Mouse (Mus musculus) MEL (cell line): ENCODE data around the gene Magel2. TPM values are rescaled to one million over a fixed set of nuclear protein-coding genes. Genes with fewer than 3 reads are reported as not detected.

Source experiments
- DNase-seq: peaks from one replicate; pipeline ENCODE4 v3.0.0; 2011; ENCODE audit warnings: low read depth, low spot score
- H3K27ac ChIP-seq: 2 replicates; pipeline ENCODE4 v1.5.1; 2012; ENCODE audit warnings: low read depth, mild to moderate bottlenecking, control low read depth, low read length, moderate library complexity; ENCODE audit not compliant: control insufficient read depth
- H3K27me3 ChIP-seq, 2 experiments: fragments of 150-350 bp in 1 of 2; sonication (generic) in 1 of 2; 2 replicates each; pipeline ENCODE4 v1.6.1; 2012; ENCODE audit warnings: low read length in 2 of 2, mild to moderate bottlenecking in 2 of 2, improper control_type of control experiment in 1 of 2, moderate library complexity in 1 of 2; ENCODE audit not compliant: insufficient read depth in 2 of 2, control insufficient read depth in 1 of 2
- H3K36me3 ChIP-seq, 2 experiments: 2 replicates each; pipeline ENCODE4 v1.6.1; 2012 to 2014; ENCODE audit warnings: low read length in 2 of 2, improper control_type of control experiment in 1 of 2, inconsistent platforms in 1 of 2, mild to moderate bottlenecking in 1 of 2; ENCODE audit not compliant: insufficient read depth in 2 of 2, control insufficient read depth in 1 of 2
- H3K4me1 ChIP-seq, 2 experiments: fragments of 150-350 bp in 1 of 2; sonication (generic) in 1 of 2; 2 replicates each; pipeline ENCODE4 v1.6.1; 2012; ENCODE audit warnings: low read length in 2 of 2, improper control_type of control experiment in 1 of 2, mild to moderate bottlenecking in 1 of 2; ENCODE audit not compliant: insufficient read depth in 2 of 2, control insufficient read depth in 1 of 2
- H3K4me3 ChIP-seq, 2 experiments: fragments of 150-350 bp in 1 of 2; sonication (generic) in 1 of 2; 2 replicates each; pipeline ENCODE4 v1.5.1; 2012; ENCODE audit warnings: low read depth in 2 of 2, low read length in 2 of 2, mild to moderate bottlenecking in 2 of 2, moderate library complexity in 2 of 2, control low read depth in 1 of 2, improper control_type of control experiment in 1 of 2; ENCODE audit not compliant: control insufficient read depth in 1 of 2, insufficient read depth in 1 of 2
- H3K79me2 ChIP-seq: 2 replicates; pipeline ENCODE4 v1.6.1; 2012; ENCODE audit warnings: mild to moderate bottlenecking, low read length, moderate library complexity; ENCODE audit not compliant: control insufficient read depth, poor library complexity, insufficient read depth
- H3K9ac ChIP-seq: 2 replicates; pipeline ENCODE4 v1.6.1; 2012; ENCODE audit warnings: low read depth, mild to moderate bottlenecking, control low read depth, low read length, moderate library complexity; ENCODE audit not compliant: control insufficient read depth, poor library complexity, severe bottlenecking
- H3K9me3 ChIP-seq: fragments of 150-350 bp; sonication (generic); replicated peaks from 2 replicates; pipeline ENCODE4 v1.6.1; 2012; ENCODE audit warnings: mild to moderate bottlenecking, low read length, improper control_type of control experiment, moderate library complexity; ENCODE audit not compliant: insufficient read depth
- BHLHE40 ChIP-seq: IDR thresholded peaks from 2 replicates; pipeline ENCODE4 v1.6.1; 2012; ENCODE audit warnings: low read depth, mild to moderate bottlenecking, inconsistent platforms, low read length, improper control_type of control experiment, borderline replicate concordance
- CTCF ChIP-seq, 3 experiments: IDR thresholded peaks in 2 of 3; conservative IDR thresholded peaks in 1 of 3; 2 replicates each; pipeline ENCODE4 v1.5.1; 2011 to 2012; ENCODE audit warnings: low read length in 3 of 3, low read depth in 2 of 3, mild to moderate bottlenecking in 2 of 3, improper control_type of control experiment in 1 of 3, inconsistent platforms in 1 of 3, mixed read lengths in 1 of 3, moderate library complexity in 1 of 3; ENCODE audit not compliant: control insufficient read depth in 1 of 3, insufficient read depth in 1 of 3, poor library complexity in 1 of 3, severe bottlenecking in 1 of 3
- E2F4 ChIP-seq: IDR thresholded peaks from 2 replicates; pipeline ENCODE4 v1.6.1; 2011; ENCODE audit warnings: low read depth, low read length, improper control_type of control experiment, borderline replicate concordance
- ELF1 ChIP-seq: IDR thresholded peaks from 2 replicates; pipeline ENCODE4 v1.6.1; 2014; ENCODE audit warnings: low read depth, mild to moderate bottlenecking, inconsistent platforms, low read length, improper control_type of control experiment, moderate library complexity
- GABPA ChIP-seq: IDR thresholded peaks from 2 replicates; pipeline ENCODE4 v1.6.1; 2012; ENCODE audit warnings: low read depth, mild to moderate bottlenecking, inconsistent platforms, low read length, improper control_type of control experiment, moderate library complexity
- KAT2A ChIP-seq: conservative IDR thresholded peaks from 2 replicates; pipeline ENCODE4 v1.6.1; 2012; ENCODE audit warnings: low read depth, low read length, improper control_type of control experiment, inconsistent platforms
- MAFK ChIP-seq: IDR thresholded peaks from 2 replicates; pipeline ENCODE4 v1.6.1; 2011; ENCODE audit warnings: low read depth, mild to moderate bottlenecking, low read length, improper control_type of control experiment, borderline replicate concordance
- MEF2A ChIP-seq: IDR thresholded peaks from 2 replicates; pipeline ENCODE4 v1.6.1; 2014; ENCODE audit warnings: low read depth, mild to moderate bottlenecking, inconsistent platforms, low read length, improper control_type of control experiment; ENCODE audit not compliant: poor library complexity, insufficient replicate concordance, severe bottlenecking; ENCODE audit errors: extremely low read depth
- NELFE ChIP-seq: IDR thresholded peaks from 2 replicates; pipeline ENCODE4 v1.6.1; 2011; ENCODE audit warnings: low read depth, low read length, improper control_type of control experiment
- POLR2AphosphoS2 ChIP-seq: IDR thresholded peaks from 2 replicates; pipeline ENCODE4 v1.6.1; 2011; ENCODE audit warnings: low read length, improper control_type of control experiment
- RCOR1 ChIP-seq: IDR thresholded peaks from 2 replicates; pipeline ENCODE4 v1.6.1; 2012; ENCODE audit warnings: low read depth, mild to moderate bottlenecking, inconsistent platforms, low read length, improper control_type of control experiment
- SIN3A ChIP-seq: IDR thresholded peaks from 2 replicates; pipeline ENCODE4 v1.6.1; 2012; ENCODE audit warnings: low read length, improper control_type of control experiment, inconsistent platforms
- TBP ChIP-seq: IDR thresholded peaks from 2 replicates; pipeline ENCODE4 v1.8.0; 2011; ENCODE audit warnings: low read depth, low read length, improper control_type of control experiment
- USF1 ChIP-seq: IDR thresholded peaks from 2 replicates; pipeline ENCODE4 v1.6.1; 2014; ENCODE audit warnings: low read depth, mild to moderate bottlenecking, inconsistent platforms, low read length, improper control_type of control experiment, moderate library complexity
- ZC3H11A ChIP-seq: IDR thresholded peaks from 2 replicates; pipeline ENCODE4 v1.6.1; 2012; ENCODE audit warnings: low read depth, mild to moderate bottlenecking, inconsistent platforms, low read length, improper control_type of control experiment
- ZKSCAN1 ChIP-seq: IDR thresholded peaks from 2 replicates; pipeline ENCODE4 v1.6.1; 2012; ENCODE audit warnings: low read depth, mild to moderate bottlenecking, inconsistent platforms, low read length, improper control_type of control experiment, moderate library complexity
- polyA plus RNA-seq, 2 experiments: library from polyadenylated mRNA; stranded (reverse) in 1 of 2; unstranded in 1 of 2; fragments of >175 nt in 1 of 2; fragments of >200 nt in 1 of 2; gene quantifications; 2 replicates each; pipeline versions ENCODE4 v1.2.1 to v1.2.4; 2012; ENCODE audit warnings: low replicate concordance in 2 of 2, low read depth in 1 of 2; ENCODE audit not compliant: insufficient read length in 2 of 2, insufficient read depth in 1 of 2, missing spikeins in 1 of 2
- total RNA-seq: library from RNA; depleted of rRNA; stranded (reverse); fragments of 300-350 nt; gene quantifications from 2 replicates; pipeline ENCODE4 v1.2.3, GENCODE M21; 2012; rRNA removed

Magel2 gene
- total RNA-seq = not detected in 2 replicates
- not detected for polyA plus RNA-seq

DNA sequence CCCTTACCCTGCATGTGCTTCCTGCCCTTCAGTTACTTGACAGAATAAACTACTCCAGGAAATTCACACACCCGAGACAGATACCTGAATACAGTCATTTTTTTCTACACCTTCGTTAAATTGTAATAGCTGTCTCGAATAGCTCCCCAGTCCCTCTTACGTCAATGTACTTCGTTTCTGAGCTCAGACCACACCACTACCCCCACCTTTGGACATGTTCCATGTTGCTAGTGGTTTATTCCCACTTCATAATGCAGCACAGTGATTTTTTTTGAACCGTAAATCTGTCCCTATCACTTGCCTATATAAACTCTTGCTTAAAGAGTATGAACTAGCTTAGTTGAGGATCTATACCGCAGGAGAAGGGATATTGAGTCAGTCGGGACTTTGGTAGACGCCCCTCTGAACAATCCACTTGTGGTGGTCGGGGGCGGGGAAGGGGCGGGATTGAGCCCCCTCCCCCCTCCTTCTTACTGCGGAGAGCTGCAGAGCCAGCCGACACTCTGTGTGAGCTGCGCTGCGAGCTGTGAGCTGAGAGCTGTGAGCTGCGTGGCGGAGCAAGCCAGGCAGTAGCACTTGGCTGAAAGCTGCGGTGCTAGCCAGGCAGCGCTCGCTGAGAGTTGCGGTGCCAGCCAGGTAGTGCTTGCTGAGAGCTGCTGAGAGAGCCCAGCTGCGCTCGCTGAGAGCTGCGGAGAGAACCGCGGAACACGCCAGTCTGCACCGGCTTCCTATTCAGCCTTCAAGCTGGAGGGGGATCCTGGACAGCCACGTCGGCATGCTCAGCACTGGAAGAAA lies at the start of gene Magel2:
Gene Magel2 (plus strand): TSS at position 501 of the 795 bp plus-strand sequence.
- DNase-seq = no peak
- no peak within 1 kb of the TSS for H3K4me3 ChIP-seq
- TF ChIP-seq POLR2AphosphoS2 = no peak
- H3K79me2 ChIP-seq = no peaks in the 10 kb centered on the region
- no peak within 1 kb of the TSS for H3K27ac ChIP-seq
- no peaks in the 10 kb centered on the region for H3K9me3 ChIP-seq
- H3K27me3 ChIP-seq = no peaks in the 10 kb centered on the region
- no peaks in the 10 kb centered on the region for H3K4me1 ChIP-seq
- no peak within 1 kb of the TSS for H3K9ac ChIP-seq
- no peaks in the 10 kb centered on the region for H3K36me3 ChIP-seq

DNA sequence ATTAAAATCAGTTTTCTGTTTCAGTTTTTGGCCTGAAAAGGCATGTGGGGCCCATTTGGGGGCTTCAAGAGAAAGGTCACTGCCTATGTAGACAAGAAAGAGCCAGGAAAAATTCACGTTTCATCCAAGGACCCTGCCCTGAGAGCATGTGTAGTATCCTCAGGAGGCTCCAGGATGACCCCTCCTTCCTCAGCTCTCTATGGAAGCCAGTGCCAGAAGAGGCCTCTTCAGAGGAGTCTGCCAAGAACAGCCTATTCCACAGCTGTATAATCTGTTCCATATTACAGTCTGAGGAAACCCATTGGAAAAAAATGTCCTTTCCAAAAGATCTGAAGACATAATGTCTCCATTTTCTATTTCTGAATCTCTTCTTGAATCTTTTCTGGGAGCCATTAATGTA lies 31.4 kb upstream of the Magel2 start:
- TF ChIP-seq TBP = no peak
- no peak for TF ChIP-seq ZC3H11A
- no peak for TF ChIP-seq MEF2A
- TF ChIP-seq MAFK = no peak
- no peak for TF ChIP-seq USF1
- TF ChIP-seq KAT2A = no peak
- no peak for TF ChIP-seq RCOR1
- TF ChIP-seq ELF1 = no peak
- TF ChIP-seq BHLHE40 = no peak
- no peak for TF ChIP-seq CTCF (IDR thresholded peaks at IDR 0.05 in 2 of 3, conservative IDR thresholded peaks at IDR 0.05 in 1 of 3; ENCODE audit: control insufficient read depth in 1 of 3, insufficient read depth in 1 of 3, low read depth in 2 of 3, low read length in 3 of 3, poor library complexity in 1 of 3, severe bottlenecking in 1 of 3)
- TF ChIP-seq NELFE = no peak
- TF ChIP-seq GABPA = no peak
- TF ChIP-seq E2F4 = no peak
- TF ChIP-seq SIN3A = no peak
- TF ChIP-seq ZKSCAN1 = no peak
- Histone ChIP-seq H3K4me1 (no peaks in the 10 kb centered on the region), H3K9me3 (no peaks in the 10 kb centered on the region), H3K27ac (no peak overlapping the region), H3K9ac (no peak overlapping the region), H3K4me3 (no peak overlapping the region), H3K27me3 (no peaks in the 10 kb centered on the region), H3K79me2 (no peaks in the 10 kb centered on the region), H3K36me3 (no peaks in the 10 kb centered on the region)
- no peak for DNase-seq
